Mouse (Mus musculus) cerebellum, adult 2 months (tissue): ENCODE measurements at regions not wholly inside any gene's neighbourhood (a gene's known extent, or its start where the extent isn't known, plus 50 kb on each side); places are given as distances from the start of the nearest gene placed in this dataset.

Source experiments
- CTCF ChIP-seq: fragments of 200-500 bp; IDR thresholded peaks from 2 replicates; pipeline ENCODE4 v1.5.1; 2011; ENCODE audit warnings: low read depth, mild to moderate bottlenecking, control low read depth, low read length, moderate library complexity, borderline replicate concordance; ENCODE audit not compliant: insufficient read depth
- POLR2A ChIP-seq: fragments of 200-500 bp; IDR thresholded peaks from 2 replicates; pipeline ENCODE4 v1.6.1; 2011; ENCODE audit warnings: low read length, control low read depth, borderline replicate concordance; ENCODE audit not compliant: insufficient read depth

- no peak for TF ChIP-seq CTCF
- no peak for TF ChIP-seq POLR2A
Observed at GRCm38 (mm10) chr4:106048053-106048452, 258.4 kb downstream of the Gm12728 start.
